Mouse (Mus musculus): ENCODE data around the gene Traf3ip2. TPM values are rescaled to one million over a fixed set of nuclear protein-coding genes. Genes with fewer than 3 reads are reported as not detected.

Gene Traf3ip2
- polyA plus RNA-seq, 1 experiment from 2014 or later = 8.6 TPM

- no peaks in the 10 kb centered on the region for H3K36me3 ChIP-seq
Observed at GRCm38 (mm10) chr10:39587290-39587925, 25.3 kb upstream of the Traf3ip2 start.

GRCm38 (mm10) chr10:39587973-39588746 lies 24.6 kb upstream of the Traf3ip2 start:
- Histone ChIP-seq H3K27ac (no peak overlapping the region), H3K9me3 (replicated peaks) (no peaks in the 10 kb centered on the region), H3K9ac (no peak overlapping the region), H3K27me3 (no peaks in the 10 kb centered on the region), H3K4me1 (replicated peaks) (peaks cover 11% of the 10 kb centered on the region), H3K4me3 (no peak overlapping the region), H3K4me2 (no peak overlapping the region), H3K36me3 (no peaks in the 10 kb centered on the region)
- 78% methylated on average over 8 of the region's 8 CpGs for WGBS
- ATAC-seq (replicated peaks; ENCODE audit: insufficient number of reproducible peaks, insufficient read depth, low FRiP score, low read depth) = no peak

More at GRCm38 (mm10) chr10:39587290-39587925, 25.3 kb upstream of the Traf3ip2 start:
- Histone ChIP-seq H3K9me3 (replicated peaks) (no peaks in the 10 kb centered on the region), H3K4me2 (no peak overlapping the region), H3K4me3 (no peak overlapping the region), H3K27me3 (no peaks in the 10 kb centered on the region), H3K4me1 (replicated peaks) (peaks cover 11% of the 10 kb centered on the region), H3K9ac (no peak overlapping the region), H3K27ac (peak overlapping the region; percentile 53)
- peak; percentile 51; the same call in 1 of the 2 replicates for ATAC-seq (replicated peaks; ENCODE audit: insufficient number of reproducible peaks, insufficient read depth, low FRiP score, low read depth)
- WGBS = 37% methylated on average over 5 of the region's 5 CpGs

- no peaks in the 10 kb centered on the region for H3K27me3 ChIP-seq
- H3K27ac ChIP-seq = no peak overlapping the region
- WGBS = 72% methylated on average over 19 of the region's 19 CpGs
- peaks cover 11% of the 10 kb centered on the region for H3K4me1 ChIP-seq (replicated peaks)
- H3K4me3 ChIP-seq = no peak overlapping the region
- no peaks in the 10 kb centered on the region for H3K36me3 ChIP-seq
- no peak for ATAC-seq (replicated peaks; ENCODE audit: insufficient number of reproducible peaks, insufficient read depth, low FRiP score, low read depth)
- no peaks in the 10 kb centered on the region for H3K9me3 ChIP-seq (replicated peaks)
- H3K9ac ChIP-seq = no peak overlapping the region
- H3K4me2 ChIP-seq = no peak overlapping the region
Observed at GRCm38 (mm10) chr10:39589765-39590546, 22.8 kb upstream of the Traf3ip2 start.

GRCm38 (mm10) chr10:39590629-39591028 lies 22.1 kb upstream of the Traf3ip2 start:
- no peak for ATAC-seq (replicated peaks; ENCODE audit: insufficient number of reproducible peaks, insufficient read depth, low FRiP score, low read depth)
- no peak overlapping the region for H3K4me3 ChIP-seq
- 76% methylated on average over 10 of the region's 10 CpGs for WGBS
- H3K9ac ChIP-seq = no peak overlapping the region
- H3K9me3 ChIP-seq (replicated peaks) = no peaks in the 10 kb centered on the region
- no peak overlapping the region for H3K4me2 ChIP-seq
- no peaks in the 10 kb centered on the region for H3K36me3 ChIP-seq
- no peaks in the 10 kb centered on the region for H3K27me3 ChIP-seq
- H3K4me1 ChIP-seq (replicated peaks) = peaks cover 11% of the 10 kb centered on the region
- H3K27ac ChIP-seq = no peak overlapping the region

- Histone ChIP-seq H3K9me3 (replicated peaks) (no peaks in the 10 kb centered on the region), H3K4me3 (no peak overlapping the region), H3K27me3 (no peaks in the 10 kb centered on the region), H3K27ac (no peak overlapping the region), H3K4me1 (replicated peaks) (peaks cover 10% of the 10 kb centered on the region; the same call in 1 of the 2 replicates), H3K9ac (no peak overlapping the region), H3K36me3 (no peaks in the 10 kb centered on the region), H3K4me2 (no peak overlapping the region)
- WGBS = 91% methylated on average over 4 of the region's 4 CpGs
- ATAC-seq (replicated peaks; ENCODE audit: insufficient number of reproducible peaks, insufficient read depth, low FRiP score, low read depth) = no peak
Observed at GRCm38 (mm10) chr10:39592501-39592900, 20.2 kb upstream of the Traf3ip2 start.

- ATAC-seq (replicated peaks; ENCODE audit: insufficient number of reproducible peaks, insufficient read depth, low FRiP score, low read depth) = no peak
- no peak overlapping the region for H3K27ac ChIP-seq
Observed at GRCm38 (mm10) chr10:39594716-39595115, 18.0 kb upstream of the Traf3ip2 start.

GRCm38 (mm10) chr10:39595862-39596261 lies 16.9 kb upstream of the Traf3ip2 start:
- ATAC-seq (replicated peaks; ENCODE audit: insufficient number of reproducible peaks, insufficient read depth, low FRiP score, low read depth) = no peak
- H3K4me3 ChIP-seq = no peak overlapping the region
- no peak overlapping the region for H3K9ac ChIP-seq
- H3K4me2 ChIP-seq = no peak overlapping the region
- no peaks in the 10 kb centered on the region for H3K36me3 ChIP-seq
- H3K27ac ChIP-seq = no peak overlapping the region
- H3K4me1 ChIP-seq (replicated peaks) = peaks cover 11% of the 10 kb centered on the region; the same call in 1 of the 2 replicates
- H3K27me3 ChIP-seq = no peaks in the 10 kb centered on the region
- H3K9me3 ChIP-seq (replicated peaks) = no peaks in the 10 kb centered on the region
- 54% methylated on average over 3 of the region's 3 CpGs for WGBS

More at GRCm38 (mm10) chr10:39594716-39595115, 18.0 kb upstream of the Traf3ip2 start:
- Histone ChIP-seq H3K36me3 (no peaks in the 10 kb centered on the region), H3K4me3 (no peak overlapping the region), H3K9ac (no peak overlapping the region), H3K27me3 (no peaks in the 10 kb centered on the region), H3K4me1 (replicated peaks) (peaks cover 11% of the 10 kb centered on the region; the same call in 1 of the 2 replicates), H3K9me3 (replicated peaks) (no peaks in the 10 kb centered on the region), H3K4me2 (no peak overlapping the region)
- 69% methylated on average over 1 of the region's 1 CpGs for WGBS

- peaks cover 11% of the 10 kb centered on the region; the same call in 1 of the 2 replicates for H3K4me1 ChIP-seq (replicated peaks)
- H3K27me3 ChIP-seq = no peaks in the 10 kb centered on the region
- 51% methylated on average over 9 of the region's 9 CpGs for WGBS
- H3K9me3 ChIP-seq (replicated peaks) = no peaks in the 10 kb centered on the region
- H3K4me3 ChIP-seq = no peak overlapping the region
- no peak overlapping the region for H3K9ac ChIP-seq
- no peak overlapping the region for H3K27ac ChIP-seq
- ATAC-seq (replicated peaks; ENCODE audit: insufficient number of reproducible peaks, insufficient read depth, low FRiP score, low read depth) = no peak
- H3K4me2 ChIP-seq = no peak overlapping the region
- no peaks in the 10 kb centered on the region for H3K36me3 ChIP-seq
Observed at GRCm38 (mm10) chr10:39597116-39597791, 15.5 kb upstream of the Traf3ip2 start.

- H3K4me2 ChIP-seq = no peak overlapping the region
- no peak overlapping the region for H3K27ac ChIP-seq
- H3K9me3 ChIP-seq (replicated peaks) = no peaks in the 10 kb centered on the region
- no peak overlapping the region for H3K4me3 ChIP-seq
- H3K36me3 ChIP-seq = no peaks in the 10 kb centered on the region
- H3K4me1 ChIP-seq (replicated peaks) = peaks cover 11% of the 10 kb centered on the region; the same call in 1 of the 2 replicates
- no peak overlapping the region for H3K9ac ChIP-seq
- 57% methylated on average over 3 of the region's 3 CpGs for WGBS
- no peak for ATAC-seq (replicated peaks; ENCODE audit: insufficient number of reproducible peaks, insufficient read depth, low FRiP score, low read depth)
- H3K27me3 ChIP-seq = no peaks in the 10 kb centered on the region
Observed at GRCm38 (mm10) chr10:39597792-39598183, 14.9 kb upstream of the Traf3ip2 start.

GRCm38 (mm10) chr10:39599601-39600000 lies 13.1 kb upstream of the Traf3ip2 start:
- Histone ChIP-seq H3K9ac (no peak overlapping the region), H3K4me2 (no peak overlapping the region), H3K4me3 (no peak overlapping the region), H3K9me3 (replicated peaks) (no peaks in the 10 kb centered on the region), H3K36me3 (no peaks in the 10 kb centered on the region), H3K27ac (no peak overlapping the region), H3K4me1 (replicated peaks) (peaks cover 11% of the 10 kb centered on the region; the same call in 1 of the 2 replicates), H3K27me3 (no peaks in the 10 kb centered on the region)
- 79% methylated on average over 4 of the region's 4 CpGs for WGBS
- no peak for ATAC-seq (replicated peaks; ENCODE audit: insufficient number of reproducible peaks, insufficient read depth, low FRiP score, low read depth)

- Histone ChIP-seq H3K4me1 (replicated peaks) (peaks cover 11% of the 10 kb centered on the region; the same call in 1 of the 2 replicates), H3K4me3 (no peak overlapping the region), H3K27ac (no peak overlapping the region), H3K36me3 (no peaks in the 10 kb centered on the region), H3K9ac (no peak overlapping the region), H3K4me2 (no peak overlapping the region), H3K27me3 (no peaks in the 10 kb centered on the region), H3K9me3 (replicated peaks) (no peaks in the 10 kb centered on the region)
- no peak for ATAC-seq (replicated peaks; ENCODE audit: insufficient number of reproducible peaks, insufficient read depth, low FRiP score, low read depth)
- 73% methylated on average over 1 of the region's 1 CpGs for WGBS
Observed at GRCm38 (mm10) chr10:39600115-39600514, 12.6 kb upstream of the Traf3ip2 start.

Measured in heart, embryonic 15.5 days (tissue).